Mouse (Mus musculus): ENCODE measurements around the gene Zfp64. TPM values are rescaled to one million over a fixed set of nuclear protein-coding genes. Genes with fewer than 3 reads are reported as not detected.

The Zfp64 gene
- polyA plus RNA-seq, 1 experiment from 2014 or later, result 18.8 TPM

- no peak for ATAC-seq
- H3K9ac ChIP-seq, result no peak overlapping the region
These were observed 73.5 kb downstream of the Zfp64 start for GRCm38 (mm10) chr2:168881927-168882326.

GRCm38 (mm10) chr2:168879573-168879972, 75.8 kb downstream of the Zfp64 start:
- Histone ChIP-seq H3K9me3 (replicated peaks) (no peaks in the 10 kb centered on the region), H3K9ac (no peak overlapping the region), H3K36me3 (no peaks in the 10 kb centered on the region), H3K4me2 (no peak overlapping the region), H3K27me3 (replicated peaks) (no peaks in the 10 kb centered on the region), H3K27ac (no peak overlapping the region), H3K4me1 (0 out of 2 replicates have a peak, but pooled peaks cover 7% of the 10 kb centered on the region), H3K4me3 (no peak overlapping the region)
- WGBS (ENCODE audit: insufficient replicate concordance), result 72% methylated on average over 10 of the region's 10 CpGs
- ATAC-seq, result no peak

More at GRCm38 (mm10) chr2:168881927-168882326, 73.5 kb downstream of the Zfp64 start:
- H3K27ac ChIP-seq, result no peak overlapping the region
- no peaks in the 10 kb centered on the region for H3K9me3 ChIP-seq (replicated peaks)
- 34% methylated on average over 5 of the region's 5 CpGs for WGBS (ENCODE audit: insufficient replicate concordance)
- H3K27me3 ChIP-seq (replicated peaks), result no peaks in the 10 kb centered on the region
- H3K36me3 ChIP-seq, result no peaks in the 10 kb centered on the region
- H3K4me2 ChIP-seq, result no peak overlapping the region
- H3K4me3 ChIP-seq, result no peak overlapping the region
- H3K4me1 ChIP-seq, result 0 out of 2 replicates have a peak, but pooled peaks cover 7% of the 10 kb centered on the region

- WGBS (ENCODE audit: insufficient replicate concordance), result 66% methylated on average over 8 of the region's 8 CpGs
- Histone ChIP-seq H3K4me3 (no peak overlapping the region), H3K4me2 (no peak overlapping the region), H3K27ac (no peak overlapping the region), H3K9ac (no peak overlapping the region), H3K36me3 (no peaks in the 10 kb centered on the region), H3K9me3 (replicated peaks) (no peaks in the 10 kb centered on the region), H3K27me3 (replicated peaks) (no peaks in the 10 kb centered on the region), H3K4me1 (0 out of 2 replicates have a peak, but pooled peaks cover 7% of the 10 kb centered on the region)
- no peak for ATAC-seq
These were observed 76.7 kb downstream of the Zfp64 start for GRCm38 (mm10) chr2:168878708-168879107.

- no peaks in the 10 kb centered on the region for H3K36me3 ChIP-seq
- no peak overlapping the region for H3K4me2 ChIP-seq
- no peak overlapping the region for H3K4me3 ChIP-seq
- no peaks in the 10 kb centered on the region for H3K9me3 ChIP-seq (replicated peaks)
- 0 out of 2 replicates have a peak, but pooled peaks cover 7% of the 10 kb centered on the region for H3K4me1 ChIP-seq
- no peak overlapping the region for H3K9ac ChIP-seq
- ATAC-seq, result no peak
- H3K27ac ChIP-seq, result no peak overlapping the region
- H3K27me3 ChIP-seq (replicated peaks), result no peaks in the 10 kb centered on the region
- WGBS (ENCODE audit: insufficient replicate concordance), result 51% methylated on average over 4 of the region's 4 CpGs
These were observed 77.2 kb downstream of the Zfp64 start for GRCm38 (mm10) chr2:168878158-168878557.

- H3K27me3 ChIP-seq (replicated peaks), result no peaks in the 10 kb centered on the region
- 0 out of 2 replicates have a peak, but pooled peaks cover 10% of the 10 kb centered on the region for H3K4me1 ChIP-seq
- H3K4me3 ChIP-seq, result no peak overlapping the region
- no peaks in the 10 kb centered on the region for H3K9me3 ChIP-seq (replicated peaks)
- 80% methylated on average over 10 of the region's 10 CpGs for WGBS (ENCODE audit: insufficient replicate concordance)
- H3K27ac ChIP-seq, result no peak overlapping the region
- no peak for ATAC-seq
- H3K36me3 ChIP-seq, result no peaks in the 10 kb centered on the region
- H3K4me2 ChIP-seq, result no peak overlapping the region
- no peak overlapping the region for H3K9ac ChIP-seq
These were observed 78.8 kb downstream of the Zfp64 start for GRCm38 (mm10) chr2:168876631-168877030.

GRCm38 (mm10) chr2:168874498-168874897, 80.9 kb downstream of the Zfp64 start:
- H3K36me3 ChIP-seq, result no peaks in the 10 kb centered on the region
- no peak for ATAC-seq
- no peak overlapping the region for H3K4me3 ChIP-seq
- H3K27me3 ChIP-seq (replicated peaks), result no peaks in the 10 kb centered on the region
- H3K27ac ChIP-seq, result no peak overlapping the region
- no peak overlapping the region for H3K4me2 ChIP-seq
- H3K4me1 ChIP-seq, result 0 out of 2 replicates have a peak, but pooled peaks cover 10% of the 10 kb centered on the region
- no peak overlapping the region for H3K9ac ChIP-seq
- H3K9me3 ChIP-seq (replicated peaks), result no peaks in the 10 kb centered on the region
- WGBS (ENCODE audit: insufficient replicate concordance), result 80% methylated on average over 6 of the region's 6 CpGs

GRCm38 (mm10) chr2:168871767-168872511, 83.4 kb downstream of the Zfp64 start:
- no peak overlapping the region for H3K27ac ChIP-seq
- H3K4me1 ChIP-seq, result 0 out of 2 replicates have a peak, but pooled peaks cover 3% of the 10 kb centered on the region
- H3K4me2 ChIP-seq, result 0 out of 2 replicates have a peak overlapping the region, but pooled peaks have one; percentile 12
- 54% methylated on average over 22 of the region's 22 CpGs for WGBS (ENCODE audit: insufficient replicate concordance)
- H3K27me3 ChIP-seq (replicated peaks), result no peaks in the 10 kb centered on the region
- H3K9me3 ChIP-seq (replicated peaks), result no peaks in the 10 kb centered on the region
- H3K9ac ChIP-seq, result no peak overlapping the region
- H3K36me3 ChIP-seq, result no peaks in the 10 kb centered on the region
- ATAC-seq, result no peak
- no peak overlapping the region for H3K4me3 ChIP-seq

- H3K9ac ChIP-seq, result no peak overlapping the region
- ATAC-seq, result no peak
- no peak overlapping the region for H3K4me3 ChIP-seq
- no peaks in the 10 kb centered on the region for H3K9me3 ChIP-seq (replicated peaks)
- H3K36me3 ChIP-seq, result no peaks in the 10 kb centered on the region
- H3K4me2 ChIP-seq, result no peak overlapping the region
- H3K4me1 ChIP-seq, result peaks cover 7% of the 10 kb centered on the region; the same call in 1 of the 2 replicates
- WGBS (ENCODE audit: insufficient replicate concordance), result 42% methylated on average over 4 of the region's 4 CpGs
- no peaks in the 10 kb centered on the region for H3K27me3 ChIP-seq (replicated peaks)
- no peak overlapping the region for H3K27ac ChIP-seq
These were observed 84.9 kb downstream of the Zfp64 start for GRCm38 (mm10) chr2:168870480-168870879.

GRCm38 (mm10) chr2:168866942-168867341, 88.4 kb downstream of the Zfp64 start:
- no peak for ATAC-seq
- 67% methylated on average over 8 of the region's 8 CpGs for WGBS (ENCODE audit: insufficient replicate concordance)
- no peak overlapping the region for H3K9ac ChIP-seq
- peaks cover 4% of the 10 kb centered on the region; the same call in 1 of the 2 replicates for H3K4me1 ChIP-seq
- H3K27ac ChIP-seq, result no peak overlapping the region
- H3K9me3 ChIP-seq (replicated peaks), result no peaks in the 10 kb centered on the region
- H3K4me2 ChIP-seq, result no peak overlapping the region
- no peaks in the 10 kb centered on the region for H3K27me3 ChIP-seq (replicated peaks)
- no peaks in the 10 kb centered on the region for H3K36me3 ChIP-seq
- H3K4me3 ChIP-seq, result no peak overlapping the region

GRCm38 (mm10) chr2:168866436-168866835, 89.0 kb downstream of the Zfp64 start:
- Histone ChIP-seq H3K9ac (no peak overlapping the region), H3K27ac (no peak overlapping the region), H3K9me3 (replicated peaks) (no peaks in the 10 kb centered on the region), H3K4me1 (peaks cover 4% of the 10 kb centered on the region; the same call in 1 of the 2 replicates), H3K36me3 (no peaks in the 10 kb centered on the region), H3K27me3 (replicated peaks) (no peaks in the 10 kb centered on the region), H3K4me3 (no peak overlapping the region), H3K4me2 (no peak overlapping the region)
- no peak for ATAC-seq
- WGBS (ENCODE audit: insufficient replicate concordance), result 50% methylated on average over 10 of the region's 10 CpGs

GRCm38 (mm10) chr2:168864905-168865304, 90.5 kb downstream of the Zfp64 start:
- H3K27me3 ChIP-seq (replicated peaks), result no peaks in the 10 kb centered on the region
- H3K27ac ChIP-seq, result no peak overlapping the region
- no peaks in the 10 kb centered on the region for H3K36me3 ChIP-seq
- no peak for ATAC-seq
- no peak overlapping the region for H3K4me2 ChIP-seq
- H3K4me3 ChIP-seq, result no peak overlapping the region
- no peaks in the 10 kb centered on the region for H3K9me3 ChIP-seq (replicated peaks)
- no peak overlapping the region for H3K9ac ChIP-seq
- H3K4me1 ChIP-seq, result peaks cover 4% of the 10 kb centered on the region; the same call in 1 of the 2 replicates
- 63% methylated on average over 5 of the region's 5 CpGs for WGBS (ENCODE audit: insufficient replicate concordance)

- no peak overlapping the region for H3K27ac ChIP-seq
- H3K4me1 ChIP-seq, result peaks cover 4% of the 10 kb centered on the region; the same call in 1 of the 2 replicates
- no peak overlapping the region for H3K4me2 ChIP-seq
- no peak for ATAC-seq
- H3K9me3 ChIP-seq (replicated peaks), result no peaks in the 10 kb centered on the region
- H3K4me3 ChIP-seq, result no peak overlapping the region
- 47% methylated on average over 4 of the region's 4 CpGs for WGBS (ENCODE audit: insufficient replicate concordance)
- no peaks in the 10 kb centered on the region for H3K27me3 ChIP-seq (replicated peaks)
- no peaks in the 10 kb centered on the region for H3K36me3 ChIP-seq
- no peak overlapping the region for H3K9ac ChIP-seq
These were observed 92.7 kb downstream of the Zfp64 start for GRCm38 (mm10) chr2:168862694-168863093.

Data from liver, embryonic 12.5 days (tissue).